ENCODE assay signal across 13 mouse cellular contexts in the genomic region with DNA sequence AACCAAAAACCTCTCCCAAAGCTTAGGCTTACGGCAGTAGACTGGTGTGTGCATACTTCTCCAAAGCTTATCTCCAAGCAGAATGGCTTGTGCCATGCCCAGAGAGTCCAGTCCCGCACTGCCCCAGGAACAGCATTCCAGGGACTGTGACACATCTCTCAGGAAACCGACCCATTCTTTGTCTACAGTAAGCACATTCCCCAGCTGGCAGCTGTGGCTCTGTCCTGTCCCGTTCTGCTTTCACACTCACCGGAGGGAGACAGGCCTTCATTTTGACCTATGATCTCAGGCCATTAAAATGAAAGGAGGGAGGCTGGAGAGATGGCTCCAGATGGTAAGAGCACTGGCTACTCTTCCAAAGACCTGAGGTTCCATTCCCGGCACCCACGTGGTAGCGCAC. TPM values are rescaled to one million over a fixed set of nuclear protein-coding genes. Genes with fewer than 3 reads are reported as not detected.
DNase-seq lines count a peak whose midpoint lies in the region; ATAC-seq and TF ChIP-seq lines count a peak whose summit lies in the region.
"Had no signal": no experiment of that assay in that cellular context is flagged by ENCODE, and none has a peak within 500 bp of the region (broad histone marks: within the 10 kb centered on the region; RNA-seq: fewer than 3 reads in every experiment).

No protein-coding gene starts in this region.

- DNase-seq in heart, postnatal 25 days (ENCODE audit: low spot score) = no peak
- DNase-seq in Patski (ENCODE audit: low read depth, low spot score) = no peak
- no peak for DNase-seq in forebrain, embryonic 14.5 days (ENCODE audit: low spot score)
- DNase-seq in neural tube, embryonic 10.5 days (ENCODE audit: extremely low spot score, low spot score) = peak; percentile 45
- no peak for DNase-seq in adrenal gland, adult 18-20 months (ENCODE audit: low spot score in 2 of 2)
- no peak for DNase-seq in ovary, adult 18-20 months (ENCODE audit: low spot score)
- DNase-seq in thymus, postnatal 4 days = no peak
- DNase-seq: cerebellum, adult 11-12 months; gastrocnemius, postnatal 25 days; right cerebral cortex, postnatal 25 days had no signal

- no peaks in the 10 kb centered on the region for H3K36me3 ChIP-seq in heart, embryonic 14.5 days (ENCODE audit: control insufficient read depth, insufficient read depth, low read length)
- H3K36me3 ChIP-seq in forebrain, embryonic 14.5 days (ENCODE audit: control insufficient read depth, insufficient read depth, low read length) = no peaks in the 10 kb centered on the region

- peak overlapping the region; percentile 8 to 16; a peak in 1 of 4 replicates for H3K27ac ChIP-seq in heart, embryonic 14.5 days (replicated peaks in 1 of 2; ENCODE audit: control insufficient read depth in 1 of 2, insufficient read depth in 1 of 2, low read depth in 2 of 2, low read length in 2 of 2)
- no peak overlapping the region for H3K27ac ChIP-seq in forebrain, embryonic 14.5 days (ENCODE audit: low read depth, low read length)

- intact Hi-C loops in heart, postnatal 25 days (cut with DNase I) = no loop called here

- no peak for TF ChIP-seq CTCF in Patski (IDR thresholded peaks at IDR 0.05)

- no peaks in the 10 kb centered on the region for H3K27me3 ChIP-seq in heart, embryonic 14.5 days (ENCODE audit: control insufficient read depth, insufficient read depth, low read length)
- no peaks in the 10 kb centered on the region for H3K27me3 ChIP-seq in Patski
- no peaks in the 10 kb centered on the region for H3K27me3 ChIP-seq in forebrain, embryonic 14.5 days (replicated peaks; ENCODE audit: control insufficient read depth, insufficient read depth, low read length)

- CTCF ChIA-PET in Patski (lab: Charles Lee) = no interaction called here

- WGBS in heart, embryonic 14.5 days = 35% methylated on average over 8 of the region's 8 CpGs
- WGBS in forebrain, embryonic 14.5 days = 57% methylated on average over 8 of the region's 8 CpGs

- H3K4me1 ChIP-seq in heart, embryonic 14.5 days (ENCODE audit: control insufficient read depth in 2 of 2, insufficient read depth in 2 of 2, low read length in 2 of 2) = peaks cover 7 to 31% of the 10 kb centered on the region in 2 experiments
- peaks cover 5% of the 10 kb centered on the region; the same call in 1 of the 2 replicates for H3K4me1 ChIP-seq in forebrain, embryonic 14.5 days (ENCODE audit: control insufficient read depth, insufficient read depth, low read length)

- no peak overlapping the region for H3K9ac ChIP-seq in heart, embryonic 14.5 days (ENCODE audit: low read length)
- H3K9ac ChIP-seq in forebrain, embryonic 14.5 days (ENCODE audit: low read length) = no peak overlapping the region

- no peak for ATAC-seq in heart, embryonic 14.5 days (ENCODE audit: insufficient number of reproducible peaks, insufficient read depth, low FRiP score, low read depth)
- peak; percentile 57 for ATAC-seq in Patski
- ATAC-seq in forebrain, embryonic 14.5 days = peak; percentile 44; the same call in 1 of the 2 replicates
- ATAC-seq: activated CD4-positive, CD25-positive, alpha-beta regulatory T cell, adult 4 months had no signal

- no peak overlapping the region for H3K4me2 ChIP-seq in heart, embryonic 14.5 days (ENCODE audit: low read length)
- H3K4me2 ChIP-seq in forebrain, embryonic 14.5 days (ENCODE audit: low read length) = no peak overlapping the region
- H3K4me2 ChIP-seq: liver, embryonic 11.5 days had no signal

- in situ Hi-C loops in Patski (cut with MboI; ENCODE audit: low pct_unique_long_range_greater_than_20kb) = no loop called here

- H3K9me3 ChIP-seq in heart, embryonic 14.5 days (ENCODE audit: control insufficient read depth, low read length) = no peaks in the 10 kb centered on the region
- no peaks in the 10 kb centered on the region for H3K9me3 ChIP-seq in forebrain, embryonic 14.5 days (replicated peaks; ENCODE audit: control insufficient read depth, low read length)

- no peak overlapping the region for H3K4me3 ChIP-seq in heart, embryonic 14.5 days (ENCODE audit: control insufficient read depth in 1 of 2, insufficient read depth in 1 of 2, low read depth in 1 of 2, low read length in 2 of 2)
- H3K4me3 ChIP-seq in forebrain, embryonic 14.5 days (ENCODE audit: low read depth, low read length) = no peak overlapping the region

- POLR2A ChIA-PET in Patski (lab: Charles Lee) = no interaction called here

RNA-seq across cellular contexts. Expression of gene Lamc2, which starts 15.9 kb away (rescaled TPM):
- 10.5 and 11.3 TPM in 2 replicates for polyA plus RNA-seq in heart, embryonic 14.5 days (2014; fragmentation: Nextera tagmentation; extraction: Ambion mirVana)
- 1 to 10 TPM; 8.7 to 9.3 TPM for total RNA-seq in heart, postnatal 25 days (2021)
- polyA plus RNA-seq in Patski (2021) = 5.6 TPM
- 0.70 and 1.1 TPM in 2 replicates for polyA plus RNA-seq in forebrain, embryonic 14.5 days (2014; fragmentation: Nextera tagmentation; extraction: Ambion mirVana)
- 1 to 10 TPM in 1 of 2 experiments, under 1 TPM in 1; 0.66 to 1.8 TPM for total RNA-seq in adrenal gland, adult 18-20 months (2021)
